Mouse (Mus musculus): ENCODE measurements at regions not wholly inside any gene's neighbourhood (a gene's known extent, or its start where the extent isn't known, plus 50 kb on each side); places are given as distances from the start of the nearest gene placed in this dataset.
A peak's percentile ranks its signal among the peaks of the same experiment; 100 is the strongest.

GRCm38 (mm10) chr14:29784506-29784905 is 62.8 kb upstream of the Cacna2d3 start:
- no peak for DNase-seq

- no peak for DNase-seq
These were observed 64.8 kb upstream of the Cacna2d3 start for GRCm38 (mm10) chr14:29786431-29786830.

GRCm38 (mm10) chr14:29787796-29788195 is 66.1 kb upstream of the Cacna2d3 start:
- no peak for DNase-seq

GRCm38 (mm10) chr14:29788351-29788750 is 66.7 kb upstream of the Cacna2d3 start:
- DNase-seq, result no peak

GRCm38 (mm10) chr14:29795325-29795724 is 73.7 kb upstream of the Cacna2d3 start:
- no peak for DNase-seq

GRCm38 (mm10) chr14:29796396-29796795 is 74.7 kb upstream of the Cacna2d3 start:
- DNase-seq, result no peak

GRCm38 (mm10) chr14:29799852-29800251 is 78.2 kb upstream of the Cacna2d3 start:
- no peak for DNase-seq

GRCm38 (mm10) chr14:29805234-29805633 is 83.6 kb upstream of the Cacna2d3 start:
- no peak for DNase-seq

- DNase-seq, result no peak
These were observed 86.2 kb upstream of the Cacna2d3 start for GRCm38 (mm10) chr14:29807881-29808280.

GRCm38 (mm10) chr14:29814626-29815025 is 93.0 kb upstream of the Cacna2d3 start:
- DNase-seq, result no peak

GRCm38 (mm10) chr14:29817548-29817947 is 95.9 kb upstream of the Cacna2d3 start:
- no peak for DNase-seq

- DNase-seq, result no peak
These were observed 96.6 kb upstream of the Cacna2d3 start for GRCm38 (mm10) chr14:29818251-29818650.

- DNase-seq, result no peak
These were observed 97.1 kb upstream of the Cacna2d3 start for GRCm38 (mm10) chr14:29818751-29819150.

GRCm38 (mm10) chr14:29837063-29837462 is 115.4 kb upstream of the Cacna2d3 start:
- DNase-seq, result peak; percentile 33

- DNase-seq, result no peak
These were observed 117.9 kb upstream of the Cacna2d3 start for GRCm38 (mm10) chr14:29839576-29839975.

- no peak for DNase-seq
These were observed 119.9 kb upstream of the Cacna2d3 start for GRCm38 (mm10) chr14:29841361-29842117.

- DNase-seq, result no peak
These were observed 120.4 kb upstream of the Selenok start for GRCm38 (mm10) chr14:29847661-29848060.

- no peak for DNase-seq
These were observed 116.8 kb upstream of the Selenok start for GRCm38 (mm10) chr14:29851286-29851685.

GRCm38 (mm10) chr14:29851956-29852725 is 116.0 kb upstream of the Selenok start:
- no peak for DNase-seq

GRCm38 (mm10) chr14:29862032-29862431 is 106.1 kb upstream of the Selenok start:
- DNase-seq, result no peak

- no peak for DNase-seq
These were observed 101.4 kb upstream of the Selenok start for GRCm38 (mm10) chr14:29866455-29867275.

GRCm38 (mm10) chr14:29867311-29867710 is 100.8 kb upstream of the Selenok start:
- DNase-seq, result peak; percentile 44

GRCm38 (mm10) chr14:29869930-29870329 is 98.2 kb upstream of the Selenok start:
- no peak for DNase-seq
